Mouse (Mus musculus) urinary bladder, postnatal 25 days (tissue): ENCODE data around the gene Cfi.

Experiments
- DNase-seq: peaks from one replicate; pipeline ENCODE4 v3.0.0; 2022; ENCODE audit warnings: low spot score

Gene Cfi

GRCm38 (mm10) chr3:129878405-129879021 lies 42.8 kb downstream of the Cfi start, which contains the start of gene Pla2g12a:
Gene Pla2g12a (plus strand): TSS chr3:129878606.
- DNase-seq, result peak; percentile 89

GRCm38 (mm10) chr3:129879131-129879757 lies 43.6 kb downstream of the Cfi start:
- DNase-seq, result peak; percentile 12

- no peak for DNase-seq
Observed at GRCm38 (mm10) chr3:129879913-129880312, 44.2 kb downstream of the Cfi start.

GRCm38 (mm10) chr3:129880925-129881593 lies 45.4 kb downstream of the Cfi start:
- no peak for DNase-seq

GRCm38 (mm10) chr3:129885577-129885976 lies 49.9 kb downstream of the Cfi start:
- no peak for DNase-seq

- DNase-seq, result no peak
Observed at GRCm38 (mm10) chr3:129886430-129886829, 50.7 kb downstream of the Cfi start.

- no peak for DNase-seq
Observed at GRCm38 (mm10) chr3:129887779-129888517, 52.3 kb downstream of the Cfi start.

GRCm38 (mm10) chr3:129892003-129892402 lies 56.3 kb downstream of the Cfi start:
- no peak for DNase-seq

- no peak for DNase-seq
Observed at GRCm38 (mm10) chr3:129893143-129893542, 57.5 kb downstream of the Cfi start.

- DNase-seq, result no peak
Observed at GRCm38 (mm10) chr3:129896591-129896990, 60.9 kb downstream of the Cfi start.

GRCm38 (mm10) chr3:129898886-129899285 lies 63.2 kb downstream of the Cfi start:
- no peak for DNase-seq

- peak; percentile 70 for DNase-seq
Observed at GRCm38 (mm10) chr3:129901271-129901809, 65.7 kb downstream of the Cfi start, which contains the start of gene Casp6. Gene Casp6 (plus strand): TSS chr3:129901425.

- DNase-seq, result no peak
Observed at GRCm38 (mm10) chr3:129903369-129903768, 67.7 kb downstream of the Cfi start.

- no peak for DNase-seq
Observed at GRCm38 (mm10) chr3:129903866-129904265, 68.2 kb downstream of the Cfi start.

GRCm38 (mm10) chr3:129904381-129905132 lies 68.9 kb downstream of the Cfi start:
- DNase-seq, result no peak

GRCm38 (mm10) chr3:129912025-129912424 lies 76.3 kb downstream of the Cfi start:
- no peak for DNase-seq

GRCm38 (mm10) chr3:129913241-129913640 lies 77.6 kb downstream of the Cfi start:
- DNase-seq, result no peak

GRCm38 (mm10) chr3:129917424-129917823 lies 81.7 kb downstream of the Cfi start:
- no peak for DNase-seq

- peak; percentile 59 for DNase-seq
Observed at GRCm38 (mm10) chr3:129918434-129918833, 82.8 kb downstream of the Cfi start.

GRCm38 (mm10) chr3:129923581-129923980 lies 87.9 kb downstream of the Cfi start:
- DNase-seq, result no peak
